Mouse (Mus musculus) heart, postnatal 10 days (tissue): ENCODE measurements around the gene Slc7a1. TPM values are rescaled to one million over a fixed set of nuclear protein-coding genes. Genes with fewer than 3 reads are reported as not detected.

Experiments
- DNase-seq, 2 experiments: peaks; one replicate each; pipeline ENCODE4 v3.0.0; 2021
- intact Hi-C: fragments of 180-260 bp; cut with DNase I; formaldehyde crosslinking; loops from one replicate; pipeline ENCODE4 v1.15.1; 2025
- total RNA-seq, 2 experiments: library from RNA; stranded (reverse); gene quantifications; 2 replicates each; pipeline ENCODE4 v1.2.3; 2021

The Slc7a1 gene
- total RNA-seq, 2 experiments from 2014 or later, result 22.5 to 23.5 TPM

DNA sequence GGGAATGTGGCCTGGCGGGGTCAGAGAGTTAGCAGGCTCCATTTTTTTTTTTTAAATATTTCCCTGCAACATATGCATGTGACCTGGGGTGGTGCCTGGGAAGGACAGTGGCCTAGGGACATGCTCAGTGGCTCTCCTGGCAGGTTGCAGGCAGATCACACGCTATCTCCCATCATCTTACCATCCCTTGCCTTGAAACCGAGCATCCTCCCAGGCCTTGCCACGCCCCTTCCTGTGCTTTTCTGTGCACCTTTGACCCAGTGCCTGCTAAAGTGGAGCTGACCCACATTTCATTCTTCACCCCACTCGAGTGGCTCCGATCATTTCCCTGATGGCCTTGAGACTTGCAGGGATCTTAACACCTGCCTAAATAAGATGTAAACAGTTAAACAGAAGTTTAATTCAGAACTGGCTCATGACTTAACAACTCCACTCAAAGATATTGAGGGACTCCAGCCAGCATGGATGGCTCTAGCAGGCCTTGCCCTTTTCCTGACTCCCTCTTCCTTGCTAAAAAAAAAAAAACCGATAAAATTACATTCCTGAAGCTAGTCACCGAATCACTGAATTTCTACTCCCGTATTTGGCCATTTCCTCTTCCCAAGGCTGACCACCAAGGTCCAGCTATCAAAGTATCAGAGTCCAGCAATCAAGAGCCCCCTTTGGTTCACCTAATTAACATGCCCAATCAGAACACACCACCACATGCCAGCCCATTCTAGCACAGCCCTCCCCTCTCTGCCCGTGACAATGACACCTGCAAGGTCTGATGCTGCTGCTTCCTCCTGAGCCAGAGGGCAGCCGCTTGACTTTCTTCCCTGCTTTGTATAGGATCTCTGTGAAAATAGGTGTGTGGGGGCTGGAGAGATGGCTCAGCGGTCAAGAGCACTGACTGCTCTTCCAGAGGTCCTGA is 27.4 kb downstream of the Slc7a1 start:
- DNase-seq, result no peak
- intact Hi-C loops, result loop anchor here (5.0 kb wide), 1 partner anchor 40 kb away; no protein-coding TSS in a partner anchor

GRCm38 (mm10) chr5:148371375-148371774 is 28.3 kb downstream of the Slc7a1 start:
- no peak for DNase-seq
- intact Hi-C loops, result loop anchor here (5.0 kb wide), 1 partner anchor 39 kb away; no protein-coding TSS in a partner anchor

DNA sequence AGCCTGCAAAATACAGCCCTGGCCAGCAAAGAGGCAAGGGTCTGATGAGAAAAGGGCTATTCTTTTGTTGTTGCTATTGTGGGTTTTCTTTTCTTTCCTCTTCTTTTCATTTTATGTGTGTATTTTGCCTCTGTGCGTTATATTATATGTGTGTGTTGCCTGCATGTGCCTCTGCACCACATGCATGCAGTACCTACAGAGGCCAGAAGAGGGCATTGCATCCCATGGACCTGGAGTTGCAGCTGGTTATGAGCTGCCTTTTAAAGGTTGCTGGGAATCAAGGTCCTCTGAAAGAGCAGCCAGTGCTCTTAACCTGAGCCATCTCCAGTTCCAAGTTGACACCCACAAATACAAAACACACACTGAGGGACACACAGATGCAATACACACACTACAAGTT is 29.1 kb downstream of the Slc7a1 start:
- intact Hi-C loops, result loop anchor here (5.0 kb wide), 1 partner anchor 38 kb away; no protein-coding TSS in a partner anchor
- DNase-seq, result no peak

DNA sequence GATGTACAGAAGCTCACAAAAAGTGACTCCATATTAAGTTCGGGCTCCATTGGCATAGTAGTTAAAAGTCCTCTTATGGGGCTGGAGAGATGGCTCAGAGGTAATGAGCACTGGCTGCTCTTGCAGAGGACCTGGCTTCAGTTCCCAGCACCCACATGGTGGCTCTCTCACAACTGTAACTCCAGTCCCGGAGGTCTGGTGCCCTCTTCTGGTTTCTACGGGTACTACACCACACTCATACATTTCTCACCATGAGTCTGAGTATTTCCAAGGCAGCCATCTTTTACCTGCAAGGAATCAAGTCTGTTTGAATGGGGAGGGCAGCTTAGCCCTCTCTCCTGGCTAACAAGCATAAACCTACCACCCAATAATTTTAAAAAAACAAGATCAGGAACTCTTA is 30.5 kb downstream of the Slc7a1 start:
- intact Hi-C loops, result no loop called here
- DNase-seq, result no peak

DNA sequence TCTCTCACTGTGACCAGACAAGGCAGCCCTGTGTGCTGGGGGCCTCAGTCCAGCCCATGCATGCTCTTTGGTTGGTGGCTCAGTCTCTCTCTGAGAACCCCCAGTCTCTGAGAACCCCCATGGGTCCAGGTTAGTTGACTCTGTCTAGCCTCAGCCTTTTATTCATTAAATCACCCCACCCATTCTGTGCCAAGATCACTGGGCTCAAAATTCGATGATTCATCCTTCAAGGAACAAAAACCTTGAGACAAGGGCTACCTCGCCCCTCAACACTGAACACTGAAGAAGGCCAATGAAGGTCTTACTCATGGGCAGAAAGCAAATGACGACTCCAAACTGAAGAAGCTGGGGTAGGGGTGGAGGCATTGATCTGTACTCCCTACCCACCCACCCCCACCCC is 31.9 kb downstream of the Slc7a1 start:
- DNase-seq, result no peak
- intact Hi-C loops, result no loop called here

- DNase-seq, result no peak
- intact Hi-C loops, result no loop called here
Observed at GRCm38 (mm10) chr5:148366455-148366854, 33.2 kb downstream of the Slc7a1 start.

DNA sequence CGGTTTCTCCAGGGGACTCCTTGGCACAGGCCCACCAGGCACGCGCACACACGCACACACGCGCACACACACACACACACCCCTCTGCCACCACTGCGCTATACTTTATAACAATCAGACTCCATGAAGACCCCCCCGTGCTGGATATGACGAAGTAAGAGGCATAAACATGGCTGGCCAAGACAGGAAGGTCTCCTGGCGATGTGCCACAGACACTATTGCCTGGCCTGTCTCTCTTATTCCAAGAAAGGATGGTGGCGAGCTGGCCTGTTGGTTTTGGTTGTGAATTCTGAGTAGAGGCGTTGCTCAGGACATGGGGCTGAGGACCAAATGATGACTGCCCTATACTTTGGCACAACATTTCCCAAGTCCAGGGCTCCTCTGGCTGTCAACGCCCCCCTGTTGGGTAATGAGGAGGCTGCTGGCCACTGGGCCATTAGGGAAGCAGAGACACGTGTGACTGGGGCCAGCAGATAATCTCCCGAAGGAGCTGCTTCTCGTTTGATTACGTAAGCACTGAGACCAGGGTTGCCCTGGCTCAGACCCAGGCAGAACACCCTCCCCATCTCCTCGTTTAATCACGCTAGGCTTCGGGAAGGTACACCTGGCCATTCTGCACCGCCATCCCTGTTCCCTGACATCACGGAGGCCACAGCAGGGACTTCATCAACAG is 36.1 kb downstream of the Slc7a1 start:
- intact Hi-C loops, result no loop called here
- DNase-seq, result no peak

DNA sequence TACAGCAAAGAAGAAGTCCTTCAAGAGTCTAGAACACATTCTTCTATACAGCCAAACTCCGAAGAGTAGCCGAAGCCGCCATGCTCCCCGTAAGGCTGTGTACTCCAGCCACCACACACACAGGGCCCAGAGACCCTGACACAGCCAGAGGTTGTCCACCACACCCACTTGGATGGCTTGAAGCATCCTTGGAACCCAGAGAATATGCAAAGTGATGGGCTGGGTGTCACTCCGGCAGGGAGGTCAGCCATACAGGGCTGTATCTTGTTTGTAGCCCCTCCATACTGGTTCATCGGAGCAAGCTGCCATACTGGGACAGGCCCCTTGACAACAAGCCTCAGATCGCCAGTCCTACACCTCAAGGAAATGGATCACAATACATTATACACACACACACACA is 37.4 kb downstream of the Slc7a1 start:
- intact Hi-C loops, result no loop called here
- no peak for DNase-seq

DNA sequence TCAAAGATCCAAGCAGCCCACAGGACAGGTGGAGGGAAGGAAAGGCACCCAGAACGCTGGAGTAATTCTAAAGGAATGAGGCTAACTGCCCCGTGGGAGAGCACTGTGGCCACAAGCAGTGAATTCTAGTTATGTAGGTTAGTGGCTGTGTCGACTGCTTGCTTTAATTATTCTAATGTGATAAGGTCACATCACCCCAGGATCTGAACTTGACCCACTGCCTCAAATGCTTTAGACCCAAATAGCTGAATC is 38.0 kb downstream of the Slc7a1 start:
- no peak for DNase-seq
- intact Hi-C loops, result no loop called here

DNA sequence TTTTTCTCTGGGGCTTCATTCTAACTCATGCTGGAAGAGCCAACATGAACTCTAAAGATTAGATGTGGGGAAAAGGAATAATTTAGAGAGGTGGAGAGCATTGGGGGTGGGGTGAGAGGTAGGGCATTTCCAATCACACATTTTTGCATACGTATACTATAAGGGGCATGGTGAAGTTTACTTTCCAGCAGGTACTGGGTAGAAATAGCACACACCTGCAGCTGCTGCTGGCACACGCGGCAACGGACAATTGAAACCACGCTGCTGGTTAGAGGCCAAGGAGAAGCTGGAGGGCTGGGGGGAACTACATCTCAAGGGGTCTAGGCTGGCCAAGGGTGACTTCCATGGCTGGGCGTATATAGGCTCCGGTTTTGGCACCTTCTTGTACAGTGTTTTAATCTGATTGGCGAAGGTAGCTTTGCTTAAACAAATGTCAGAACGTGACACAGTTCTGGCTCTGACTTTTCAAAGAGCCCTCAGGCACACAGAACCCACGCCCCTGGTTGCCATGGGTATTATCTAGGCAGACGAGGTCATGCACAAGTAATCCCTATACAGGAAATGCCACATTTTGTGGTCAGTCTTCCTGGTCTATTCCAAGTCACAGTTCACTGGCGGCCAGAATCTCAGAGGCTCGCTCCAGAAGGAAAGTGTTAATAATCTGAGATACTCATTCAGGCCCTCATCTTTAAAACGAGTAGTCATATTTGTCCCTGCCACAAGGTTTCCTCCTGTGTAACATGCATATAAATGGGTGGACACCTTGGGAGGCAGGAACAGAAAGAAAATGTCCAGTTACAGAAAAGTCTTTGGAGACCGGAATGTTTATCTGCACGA is 38.6 kb downstream of the Slc7a1 start:
- intact Hi-C loops, result no loop called here
- peak; percentile 58 to 62 for DNase-seq

DNA sequence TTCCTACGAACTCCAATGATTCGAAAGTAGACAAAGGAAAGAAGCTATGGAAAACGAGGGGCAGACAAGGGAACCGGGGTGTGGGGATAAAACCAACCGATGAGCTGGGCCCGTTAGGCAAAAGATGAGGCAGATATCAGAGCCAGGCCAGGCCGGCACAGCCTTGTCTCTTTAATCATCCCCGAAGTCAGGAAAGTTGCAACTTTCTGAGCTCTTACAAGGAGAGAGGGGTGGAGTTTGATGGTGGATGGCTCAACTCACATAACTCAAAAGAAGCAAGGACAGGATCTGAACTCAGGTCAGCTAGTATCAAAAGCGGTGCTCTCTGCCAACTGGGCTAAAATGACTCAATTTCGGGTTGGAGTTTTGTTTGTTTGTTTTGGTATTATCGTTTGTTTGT is 40.6 kb downstream of the Slc7a1 start:
- intact Hi-C loops, result no loop called here

GRCm38 (mm10) chr5:148357168-148357567 is 42.5 kb downstream of the Slc7a1 start:
- intact Hi-C loops, result no loop called here
- DNase-seq, result no peak

More for the DNA sequence above, 40.6 kb downstream of the Slc7a1 start:
- no peak for DNase-seq

GRCm38 (mm10) chr5:148355822-148356221 is 43.9 kb downstream of the Slc7a1 start:
- intact Hi-C loops, result no loop called here
- no peak for DNase-seq

- DNase-seq, result peak in 1 of 2 experiments; percentile 48
- intact Hi-C loops, result no loop called here
Observed at GRCm38 (mm10) chr5:148354536-148354935, 45.2 kb downstream of the Slc7a1 start.

- intact Hi-C loops, result no loop called here
Observed at GRCm38 (mm10) chr5:148353429-148353828, 46.3 kb downstream of the Slc7a1 start.

GRCm38 (mm10) chr5:148349327-148350011 is 50.2 kb downstream of the Slc7a1 start:
- intact Hi-C loops, result no loop called here
- DNase-seq, result no peak

More at GRCm38 (mm10) chr5:148353429-148353828, 46.3 kb downstream of the Slc7a1 start:
- DNase-seq, result no peak

GRCm38 (mm10) chr5:148348153-148348552 is 51.6 kb downstream of the Slc7a1 start:
- intact Hi-C loops, result no loop called here
- DNase-seq, result peak; percentile 61 to 67

GRCm38 (mm10) chr5:148346543-148346942 is 53.2 kb downstream of the Slc7a1 start:
- intact Hi-C loops, result no loop called here
- no peak for DNase-seq

DNA sequence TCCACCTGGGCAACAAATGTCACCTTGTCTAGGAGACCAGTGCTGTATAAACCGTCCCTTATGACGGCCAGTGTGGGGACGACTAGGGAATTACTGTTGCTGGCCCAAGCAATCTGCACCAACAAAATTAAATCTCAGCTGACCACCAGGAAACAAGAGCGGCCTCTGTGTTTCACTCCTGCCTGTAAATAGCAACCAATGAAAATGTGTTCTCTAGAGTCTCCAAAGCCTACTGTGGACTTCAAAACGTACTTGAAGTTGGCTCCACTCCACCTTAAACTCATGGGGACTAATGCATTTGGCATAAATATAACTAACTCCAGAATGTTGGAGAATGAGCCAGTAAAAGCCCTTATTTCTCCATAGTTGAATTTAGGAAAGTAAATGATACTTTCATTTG is 55.3 kb downstream of the Slc7a1 start:
- intact Hi-C loops, result loop anchor here (5.0 kb wide), 2 partner anchors 53 to 203 kb away; partner anchors contain the start of gene Slc7a1
- DNase-seq, result peak in 1 of 2 experiments; percentile 46

- intact Hi-C loops, result loop anchor here (5.0 kb wide), 2 partner anchors 55 to 205 kb away; partner anchors contain the start of gene Slc7a1
- DNase-seq, result peak; percentile 78 to 79
Observed at GRCm38 (mm10) chr5:148342061-148342741, 57.5 kb downstream of the Slc7a1 start.
